Mouse (Mus musculus): ENCODE measurements around the gene Tmem247. TPM values are rescaled to one million over a fixed set of nuclear protein-coding genes. Genes with fewer than 3 reads are reported as not detected.

Gene Tmem247
- total and polyA plus RNA-seq, 2 experiments from 2014 or later, result not detected

- 73% methylated on average over 6 of the region's 6 CpGs for WGBS
- Histone ChIP-seq H3K9me3 (replicated peaks; ENCODE audit: control insufficient read depth, low read length) (0 out of 2 replicates have a peak, but pooled peaks cover 8% of the 10 kb centered on the region), H3K4me1 (ENCODE audit: control insufficient read depth, insufficient read depth) (no peaks in the 10 kb centered on the region), H3K9ac (replicated peaks; ENCODE audit: low read depth, low read length) (no peak overlapping the region), H3K27ac (ENCODE audit: low read depth) (no peak overlapping the region), H3K4me3 (ENCODE audit: low read depth, low read length) (no peak overlapping the region), H3K36me3 (replicated peaks; ENCODE audit: control insufficient read depth, insufficient read depth, low read length) (no peaks in the 10 kb centered on the region), H3K27me3 (ENCODE audit: control insufficient read depth, insufficient read depth, low read length) (no peaks in the 10 kb centered on the region), H3K4me2 (ENCODE audit: low read depth, low read length) (no peak overlapping the region)
- TF ChIP-seq EP300 (IDR thresholded peaks at IDR 0.05; ENCODE audit: low read depth) (no peak), CTCF (IDR thresholded peaks at IDR 0.05; ENCODE audit: low read depth) (no peak)
- no peak for DNase-seq (ENCODE audit: low spot score)
- no peak for ATAC-seq (ENCODE audit: insufficient read depth, low read depth)
Measured at GRCm38 (mm10) chr17:86929355-86929754, 12.2 kb downstream of the Tmem247 start.

GRCm38 (mm10) chr17:86929981-86930380, 12.8 kb downstream of the Tmem247 start:
- Histone ChIP-seq H3K4me2 (ENCODE audit: low read depth, low read length) (no peak overlapping the region), H3K9ac (replicated peaks; ENCODE audit: low read depth, low read length) (no peak overlapping the region), H3K4me3 (ENCODE audit: low read depth, low read length) (no peak overlapping the region), H3K9me3 (replicated peaks; ENCODE audit: control insufficient read depth, low read length) (0 out of 2 replicates have a peak, but pooled peaks cover 8% of the 10 kb centered on the region), H3K4me1 (ENCODE audit: control insufficient read depth, insufficient read depth) (no peaks in the 10 kb centered on the region), H3K27ac (ENCODE audit: low read depth) (no peak overlapping the region), H3K36me3 (replicated peaks; ENCODE audit: control insufficient read depth, insufficient read depth, low read length) (no peaks in the 10 kb centered on the region), H3K27me3 (ENCODE audit: control insufficient read depth, insufficient read depth, low read length) (no peaks in the 10 kb centered on the region)
- no peak for ATAC-seq (ENCODE audit: insufficient read depth, low read depth)
- no peak for DNase-seq (ENCODE audit: low spot score)
- TF ChIP-seq EP300 (IDR thresholded peaks at IDR 0.05; ENCODE audit: low read depth) (no peak), CTCF (IDR thresholded peaks at IDR 0.05; ENCODE audit: low read depth) (no peak)

- Histone ChIP-seq H3K4me2 (ENCODE audit: low read depth, low read length) (no peak overlapping the region), H3K4me3 (ENCODE audit: low read depth, low read length) (no peak overlapping the region), H3K9ac (replicated peaks; ENCODE audit: low read depth, low read length) (no peak overlapping the region), H3K36me3 (replicated peaks; ENCODE audit: control insufficient read depth, insufficient read depth, low read length) (no peaks in the 10 kb centered on the region), H3K27me3 (ENCODE audit: control insufficient read depth, insufficient read depth, low read length) (no peaks in the 10 kb centered on the region), H3K27ac (ENCODE audit: low read depth) (no peak overlapping the region), H3K4me1 (ENCODE audit: control insufficient read depth, insufficient read depth) (peaks cover 8% of the 10 kb centered on the region), H3K9me3 (replicated peaks; ENCODE audit: control insufficient read depth, low read length) (no peaks in the 10 kb centered on the region)
- WGBS, result 52% methylated on average over 5 of the region's 5 CpGs
- DNase-seq (ENCODE audit: low spot score) (no peak), ATAC-seq (ENCODE audit: insufficient read depth, low read depth) (no peak)
- no peak for TF ChIP-seq EP300 (IDR thresholded peaks at IDR 0.05; ENCODE audit: low read depth)
- no peak for TF ChIP-seq CTCF (IDR thresholded peaks at IDR 0.05; ENCODE audit: low read depth)
Measured at GRCm38 (mm10) chr17:86932896-86933295, 15.7 kb downstream of the Tmem247 start.

- Histone ChIP-seq H3K9ac (replicated peaks; ENCODE audit: low read depth, low read length) (no peak overlapping the region), H3K9me3 (replicated peaks; ENCODE audit: control insufficient read depth, low read length) (no peaks in the 10 kb centered on the region), H3K27ac (ENCODE audit: low read depth) (0 out of 2 replicates have a peak overlapping the region, but pooled peaks have one; percentile 27), H3K36me3 (replicated peaks; ENCODE audit: control insufficient read depth, insufficient read depth, low read length) (no peaks in the 10 kb centered on the region), H3K4me2 (ENCODE audit: low read depth, low read length) (peak overlapping the region; percentile 63; the same call in 1 of the 2 replicates), H3K4me3 (ENCODE audit: low read depth, low read length) (no peak overlapping the region), H3K27me3 (ENCODE audit: control insufficient read depth, insufficient read depth, low read length) (no peaks in the 10 kb centered on the region), H3K4me1 (ENCODE audit: control insufficient read depth, insufficient read depth) (peaks cover 12% of the 10 kb centered on the region)
- DNase-seq (ENCODE audit: low spot score), result no peak
- WGBS, result 76% methylated on average over 2 of the region's 2 CpGs
- TF ChIP-seq CTCF (IDR thresholded peaks at IDR 0.05; ENCODE audit: low read depth) (no peak), EP300 (IDR thresholded peaks at IDR 0.05; ENCODE audit: low read depth) (no peak)
- no peak for ATAC-seq (ENCODE audit: insufficient read depth, low read depth)
Measured at GRCm38 (mm10) chr17:86937064-86937463, 19.9 kb downstream of the Tmem247 start.

GRCm38 (mm10) chr17:86937497-86938155, 20.5 kb downstream of the Tmem247 start:
- no peaks in the 10 kb centered on the region for H3K9me3 ChIP-seq (replicated peaks; ENCODE audit: control insufficient read depth, low read length)
- WGBS, result 6% methylated on average over 20 of the region's 20 CpGs
- H3K27me3 ChIP-seq (ENCODE audit: control insufficient read depth, insufficient read depth, low read length), result no peaks in the 10 kb centered on the region

More at GRCm38 (mm10) chr17:86937497-86938155, 20.5 kb downstream of the Tmem247 start:
- DNase-seq (ENCODE audit: low spot score) (peak; percentile 78), ATAC-seq (ENCODE audit: insufficient read depth, low read depth) (peak; percentile 92)
- Histone ChIP-seq H3K4me2 (ENCODE audit: low read depth, low read length) (peak overlapping the region; percentile 63), H3K36me3 (replicated peaks; ENCODE audit: control insufficient read depth, insufficient read depth, low read length) (no peaks in the 10 kb centered on the region), H3K4me3 (ENCODE audit: low read depth, low read length) (peak overlapping the region; percentile 32), H3K27ac (ENCODE audit: low read depth) (0 out of 2 replicates have a peak overlapping the region, but pooled peaks have one; percentile 27), H3K4me1 (ENCODE audit: control insufficient read depth, insufficient read depth) (peaks cover 12% of the 10 kb centered on the region), H3K9ac (replicated peaks; ENCODE audit: low read depth, low read length) (0 out of 2 replicates have a peak overlapping the region, but pooled peaks have one; percentile 33)
- no peak for TF ChIP-seq CTCF (IDR thresholded peaks at IDR 0.05; ENCODE audit: low read depth)
- no peak for TF ChIP-seq EP300 (IDR thresholded peaks at IDR 0.05; ENCODE audit: low read depth)
